13 mouse cellular contexts compared by ENCODE assay signal in genomic region chr13:112763531-112764091, GRCm38 (mm10). TPM values are rescaled to one million over a fixed set of nuclear protein-coding genes. Genes with fewer than 3 reads are reported as not detected.
A peak's percentile ranks its signal among the peaks of the same experiment; 100 is the strongest.
DNase-seq lines count a peak whose midpoint lies in the region; ATAC-seq and TF ChIP-seq lines count a peak whose summit lies in the region.
"Had no signal": no experiment of that assay in that cellular context is flagged by ENCODE, and none has a peak within 500 bp of the region (broad histone marks: within the 10 kb centered on the region; RNA-seq: fewer than 3 reads in every experiment).

No protein-coding gene starts in this region.

- no peak for TF ChIP-seq CTCF in lung, embryonic 14.5 days (IDR thresholded peaks at IDR 0.05; ENCODE audit: low read depth)
- no peak for TF ChIP-seq CTCF in forebrain, postnatal 0 days (IDR thresholded peaks at IDR 0.05; ENCODE audit: low read depth)

- H3K4me2 ChIP-seq in lung, embryonic 14.5 days: no peak overlapping the region
- H3K4me2 ChIP-seq in stomach, embryonic 16.5 days (ENCODE audit: low read depth, low read length): no peak overlapping the region
- no peak overlapping the region for H3K4me2 ChIP-seq in forebrain, postnatal 0 days (ENCODE audit: low read depth)
- H3K4me2 ChIP-seq: limb, embryonic 13.5 days had no signal

- H3K4me3 ChIP-seq in lung, embryonic 14.5 days (ENCODE audit: low read depth, low read length): no peak overlapping the region
- H3K4me3 ChIP-seq in stomach, embryonic 16.5 days (replicated peaks; ENCODE audit: low read length): no peak overlapping the region
- H3K4me3 ChIP-seq in forebrain, postnatal 0 days (ENCODE audit: low read depth, low read length): no peak overlapping the region
- H3K4me3 ChIP-seq: embryonic facial prominence, embryonic 10.5 days; limb, embryonic 13.5 days; myocyte had no signal

- no peak overlapping the region for H3K27ac ChIP-seq in lung, embryonic 14.5 days (ENCODE audit: low read depth)
- peak overlapping the region; percentile 19; the same call in 1 of the 2 replicates for H3K27ac ChIP-seq in stomach, embryonic 16.5 days (ENCODE audit: low read length)
- H3K27ac ChIP-seq in forebrain, postnatal 0 days (ENCODE audit: low read depth, low read length): no peak overlapping the region
- H3K27ac ChIP-seq: limb, embryonic 13.5 days had no signal

- no peak for DNase-seq in lung, embryonic 14.5 days
- no peak for DNase-seq in lung, postnatal 14 days
- DNase-seq in liver: peak; percentile 24
- DNase-seq in layer of hippocampus, adult 8-10 months (ENCODE audit: low spot score in 2 of 2): no peak
- DNase-seq in forebrain, postnatal 0 days: no peak
- no peak for DNase-seq in retina, embryonic 14.5 days (ENCODE audit: low spot score)
- DNase-seq: right cerebral cortex, postnatal 4 days; thymus, postnatal 25 days had no signal

- peak; percentile 21; the same call in 1 of the 2 replicates for ATAC-seq in lung, embryonic 14.5 days (ENCODE audit: insufficient read depth)
- ATAC-seq in erythroblast, adult 5-6 weeks (replicated peaks; ENCODE audit: low FRiP score, poor library complexity, severe bottlenecking): peak; percentile 74
- ATAC-seq in stomach, embryonic 16.5 days (ENCODE audit: insufficient read depth, low FRiP score): no peak
- no peak for ATAC-seq in forebrain, postnatal 0 days

- peaks cover 13% of the 10 kb centered on the region for H3K9me3 ChIP-seq in lung, embryonic 14.5 days (ENCODE audit: low read depth, low read length)
- peaks cover 4% of the 10 kb centered on the region; the same call in 1 of the 2 replicates for H3K9me3 ChIP-seq in stomach, embryonic 16.5 days (replicated peaks; ENCODE audit: control insufficient read depth, low read length)
- H3K9me3 ChIP-seq in forebrain, postnatal 0 days (ENCODE audit: low read length): 0 out of 2 replicates have a peak, but pooled peaks cover 12% of the 10 kb centered on the region

- no peak overlapping the region for H3K9ac ChIP-seq in lung, embryonic 14.5 days
- no peak overlapping the region for H3K9ac ChIP-seq in stomach, embryonic 16.5 days (ENCODE audit: low read length)
- H3K9ac ChIP-seq in forebrain, postnatal 0 days: no peak overlapping the region
- H3K9ac ChIP-seq: limb, embryonic 13.5 days had no signal

- 55% methylated on average over 10 of the region's 10 CpGs for WGBS in lung, embryonic 14.5 days
- WGBS in stomach, embryonic 16.5 days: 46% methylated on average over 10 of the region's 10 CpGs
- WGBS in forebrain, postnatal 0 days: 82% methylated on average over 10 of the region's 10 CpGs

- no peaks in the 10 kb centered on the region for H3K36me3 ChIP-seq in lung, embryonic 14.5 days (ENCODE audit: insufficient read depth)
- no peaks in the 10 kb centered on the region; the same call in 1 of the 2 replicates for H3K36me3 ChIP-seq in stomach, embryonic 16.5 days (ENCODE audit: control insufficient read depth, insufficient read depth, low read length)
- H3K36me3 ChIP-seq in forebrain, postnatal 0 days (ENCODE audit: insufficient read depth): no peaks in the 10 kb centered on the region

- H3K4me1 ChIP-seq in lung, embryonic 14.5 days (ENCODE audit: insufficient read depth): peaks cover 9% of the 10 kb centered on the region
- peaks cover 44% of the 10 kb centered on the region for H3K4me1 ChIP-seq in stomach, embryonic 16.5 days (ENCODE audit: control insufficient read depth, insufficient read depth, low read length)
- no peaks in the 10 kb centered on the region for H3K4me1 ChIP-seq in forebrain, postnatal 0 days (ENCODE audit: insufficient read depth)

- no peaks in the 10 kb centered on the region for H3K27me3 ChIP-seq in lung, embryonic 14.5 days (ENCODE audit: insufficient read depth, low read length)
- no peaks in the 10 kb centered on the region for H3K27me3 ChIP-seq in stomach, embryonic 16.5 days (ENCODE audit: control insufficient read depth, insufficient read depth, low read length)
- no peaks in the 10 kb centered on the region for H3K27me3 ChIP-seq in forebrain, postnatal 0 days (ENCODE audit: insufficient read depth, low read length)
- H3K27me3 ChIP-seq: limb, embryonic 13.5 days had no signal

RNA-seq across cellular contexts. Expression of gene Plpp1, which starts 37.0 kb away (rescaled TPM):
- 52.7 and 58.5 TPM in 2 replicates for polyA plus RNA-seq in lung, embryonic 14.5 days (2014; fragmentation: Nextera tagmentation; extraction: Ambion mirVana)
- 89.2 and 96.3 TPM in 2 replicates for total RNA-seq in erythroblast, adult 5-6 weeks (2015; ENCODE audit: low replicate concordance)
- total RNA-seq in erythroblast, adult 5-6 weeks (2017; ENCODE audit: low replicate concordance): 68.1 and 85.5 TPM in 2 replicates
- 117 and 120 TPM in 2 replicates for polyA plus RNA-seq in stomach, embryonic 16.5 days (2015; fragmentation: Nextera tagmentation; extraction: Ambion mirVana)
- total RNA-seq in layer of hippocampus, adult 8-10 months (2022): 10 to 100 TPM; 26.0 to 29.0 (median 28.6) TPM
- 44.4 and 48.0 TPM in 2 replicates for total RNA-seq in forebrain, postnatal 0 days (2014; rRNA removed)
- polyA plus RNA-seq in forebrain, postnatal 0 days (2015; fragmentation: Nextera tagmentation; extraction: Ambion mirVana): 60.8 and 68.0 TPM in 2 replicates

Comparison
In these comparisons a context has a peak if more than half of its experiments do, and no peak if none do; other contexts are left out.
1. ATAC-seq: peak in lung, embryonic 14.5 days (single experiment) and erythroblast, adult 5-6 weeks (single experiment); none in stomach, embryonic 16.5 days (single experiment) and forebrain, postnatal 0 days (single experiment).